Mouse (Mus musculus) embryonic facial prominence, embryonic 14.5 days (tissue): ENCODE data around the gene Tbc1d5. TPM values are rescaled to one million over a fixed set of nuclear protein-coding genes. Genes with fewer than 3 reads are reported as not detected.

Experiments used
- ATAC-seq: fragments of 200-750 bp; cut with Nextera tagmentation; 2 replicates; pipeline ENCODE4 v1.8.0; 2017; ENCODE audit warnings: low read depth, moderate number of reproducible peaks, moderate TSS enrichment
- DNase-seq: peaks from one replicate; pipeline ENCODE4 v3.0.0-alpha.2; 2015; ENCODE audit warnings: low spot score
- H3K27ac ChIP-seq: fragments of 300-500 bp; sonication (generic); replicated peaks from 2 replicates; pipeline ENCODE4 v1.5.1; 2014; ENCODE audit warnings: low read depth, mild to moderate bottlenecking, low read length, moderate library complexity
- H3K27me3 ChIP-seq: fragments of 300-500 bp; sonication (generic); replicated peaks from 2 replicates; pipeline ENCODE4 v1.6.1; 2014; ENCODE audit warnings: low read length; ENCODE audit not compliant: control insufficient read depth, insufficient read depth
- H3K36me3 ChIP-seq: fragments of 300-500 bp; sonication (generic); 2 replicates; pipeline ENCODE4 v1.6.1; 2014; ENCODE audit warnings: low read length, mixed read lengths; ENCODE audit not compliant: control insufficient read depth, insufficient read depth
- H3K4me1 ChIP-seq: fragments of 300-500 bp; sonication (generic); 2 replicates; pipeline ENCODE4 v1.6.1; 2014; ENCODE audit warnings: antibody characterized with exemption, low read length; ENCODE audit not compliant: control insufficient read depth, insufficient read depth
- H3K4me2 ChIP-seq: fragments of 300-500 bp; sonication (generic); 2 replicates; pipeline ENCODE4 v1.6.1; 2014; ENCODE audit warnings: low read depth, mild to moderate bottlenecking, low read length, moderate library complexity, mixed read lengths
- H3K4me3 ChIP-seq: fragments of 300-500 bp; sonication (generic); 2 replicates; pipeline ENCODE4 v1.5.1; 2014; ENCODE audit warnings: low read depth, mild to moderate bottlenecking, low read length
- H3K9ac ChIP-seq: fragments of 300-500 bp; sonication (generic); 2 replicates; pipeline ENCODE4 v1.6.1; 2014; ENCODE audit warnings: low read depth, mild to moderate bottlenecking, low read length, moderate library complexity, mixed read lengths
- H3K9me3 ChIP-seq: fragments of 300-500 bp; sonication (generic); 2 replicates; pipeline ENCODE4 v1.6.1; 2016; ENCODE audit warnings: low read length; ENCODE audit not compliant: control insufficient read depth
- WGBS: fragments of 180-500 bp; shearing (Covaris S2); extraction: QIAGEN DNeasy Blood & Tissue Kit; methylation state at CpG from one replicate; pipeline ENCODE4 v1.1.7; 2014; 5-methylcytosine and 5-hydroxymethylcytosine counted together
- polyA plus RNA-seq: library from polyadenylated mRNA; unstranded; fragments of >200 nt; fragmentation: Nextera tagmentation; extraction: Ambion mirVana; gene quantifications from 2 replicates; pipeline ENCODE4 v1.2.1, GENCODE M21; 2014

Tbc1d5 gene
- polyA plus RNA-seq, 1 experiment from 2014 or later: 11.6 TPM

DNA sequence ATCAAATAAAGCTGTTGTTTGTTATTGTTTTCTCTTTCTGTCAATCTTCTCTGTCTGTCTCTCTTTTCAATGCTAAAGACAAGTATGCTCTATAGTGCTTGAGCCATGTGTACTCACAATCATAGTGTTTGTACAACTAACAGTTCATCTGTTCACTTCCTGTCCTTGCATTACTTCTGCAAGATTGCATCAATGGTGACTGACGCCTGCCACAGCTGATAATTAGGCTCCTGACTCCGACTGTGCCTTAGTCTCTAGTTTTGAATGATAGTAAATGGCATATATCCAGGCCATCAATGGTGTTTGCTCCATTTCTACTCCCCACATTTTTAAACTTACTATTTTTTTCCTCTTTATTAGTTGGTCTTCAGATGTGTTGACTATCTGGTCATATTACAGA is 162.8 kb downstream of the Tbc1d5 start:
- Histone ChIP-seq H3K27ac (no peak overlapping the region), H3K4me1 (no peaks in the 10 kb centered on the region), H3K9me3 (no peaks in the 10 kb centered on the region), H3K4me2 (no peak overlapping the region), H3K27me3 (no peaks in the 10 kb centered on the region), H3K4me3 (no peak overlapping the region), H3K9ac (no peak overlapping the region), H3K36me3 (no peaks in the 10 kb centered on the region)
- WGBS: 57% methylated on average over 2 of the region's 2 CpGs
- no peak for ATAC-seq
- DNase-seq: no peak

DNA sequence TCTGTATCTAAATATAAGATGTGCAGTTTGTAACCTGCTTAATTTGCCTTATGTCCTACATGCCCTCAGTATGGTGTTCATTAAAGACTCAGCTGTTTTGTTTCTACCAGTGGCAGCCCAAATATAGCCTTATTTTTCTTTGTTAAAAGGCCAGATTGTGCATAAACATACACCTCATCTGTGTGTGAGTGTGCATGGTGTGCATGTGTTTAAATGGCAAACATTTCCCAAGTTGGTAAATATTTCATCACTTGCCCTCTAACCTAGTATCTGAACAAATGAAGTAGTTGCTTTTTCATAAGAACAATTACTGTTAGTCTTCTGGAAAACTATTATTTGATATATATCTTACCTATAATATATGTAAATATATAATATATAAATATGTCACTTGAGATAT is 165.2 kb downstream of the Tbc1d5 start:
- Histone ChIP-seq H3K9me3 (no peaks in the 10 kb centered on the region), H3K9ac (no peak overlapping the region), H3K4me3 (no peak overlapping the region), H3K27ac (no peak overlapping the region), H3K36me3 (no peaks in the 10 kb centered on the region), H3K4me2 (no peak overlapping the region), H3K27me3 (no peaks in the 10 kb centered on the region), H3K4me1 (no peaks in the 10 kb centered on the region)
- DNase-seq: no peak
- no peak for ATAC-seq

DNA sequence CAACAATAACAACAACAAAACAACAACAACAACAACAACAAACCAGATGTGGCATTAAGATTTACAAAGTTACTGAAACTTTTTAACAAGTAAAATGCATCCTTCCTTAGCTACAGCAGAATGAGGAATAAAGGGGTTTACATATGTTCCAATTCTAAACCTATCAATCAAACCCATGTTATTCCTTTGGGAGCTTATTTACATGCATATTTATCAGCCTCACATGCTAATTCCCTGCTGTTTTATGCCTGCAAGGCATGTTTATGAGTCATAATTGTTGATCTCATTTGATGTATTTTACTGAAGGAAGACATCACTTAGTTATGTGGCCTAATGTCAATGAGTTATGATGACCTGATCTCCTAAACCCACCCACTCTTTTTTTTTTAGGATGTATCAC is 176.0 kb downstream of the Tbc1d5 start:
- no peak overlapping the region for H3K9ac ChIP-seq
- no peaks in the 10 kb centered on the region for H3K27me3 ChIP-seq
- H3K36me3 ChIP-seq: no peaks in the 10 kb centered on the region
- H3K4me1 ChIP-seq: no peaks in the 10 kb centered on the region
- DNase-seq (no peak), ATAC-seq (no peak)
- no peak overlapping the region for H3K4me2 ChIP-seq
- 0 out of 2 replicates have a peak, but pooled peaks cover 8% of the 10 kb centered on the region for H3K9me3 ChIP-seq
- no peak overlapping the region for H3K4me3 ChIP-seq
- no peak overlapping the region for H3K27ac ChIP-seq

DNA sequence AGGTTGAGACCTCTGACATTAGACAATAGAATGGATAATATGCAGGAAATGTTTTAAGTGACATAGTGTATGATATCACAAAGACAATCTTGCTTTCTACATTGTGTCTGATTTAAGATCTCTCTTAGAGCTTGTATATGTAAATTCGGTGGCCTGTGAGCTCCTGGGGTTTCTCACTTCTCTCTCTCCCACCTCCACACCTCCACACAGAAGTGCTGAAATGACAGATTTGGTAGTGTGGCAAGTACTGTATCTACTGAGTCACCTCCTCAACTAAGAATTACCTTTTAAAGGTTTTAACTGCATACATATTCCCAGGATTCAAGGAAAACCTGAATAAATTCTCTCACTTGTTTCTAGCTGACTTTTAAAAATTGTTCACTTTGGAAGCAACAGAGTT is 180.9 kb downstream of the Tbc1d5 start:
- H3K27me3 ChIP-seq: no peaks in the 10 kb centered on the region
- H3K27ac ChIP-seq: no peak overlapping the region
- ATAC-seq (no peak), DNase-seq (no peak)
- 71% methylated on average over 1 of the region's 1 CpGs for WGBS
- no peak overlapping the region for H3K4me2 ChIP-seq
- H3K4me3 ChIP-seq: no peak overlapping the region
- no peaks in the 10 kb centered on the region for H3K36me3 ChIP-seq
- H3K4me1 ChIP-seq: no peaks in the 10 kb centered on the region
- H3K9me3 ChIP-seq: no peaks in the 10 kb centered on the region
- H3K9ac ChIP-seq: no peak overlapping the region

DNA sequence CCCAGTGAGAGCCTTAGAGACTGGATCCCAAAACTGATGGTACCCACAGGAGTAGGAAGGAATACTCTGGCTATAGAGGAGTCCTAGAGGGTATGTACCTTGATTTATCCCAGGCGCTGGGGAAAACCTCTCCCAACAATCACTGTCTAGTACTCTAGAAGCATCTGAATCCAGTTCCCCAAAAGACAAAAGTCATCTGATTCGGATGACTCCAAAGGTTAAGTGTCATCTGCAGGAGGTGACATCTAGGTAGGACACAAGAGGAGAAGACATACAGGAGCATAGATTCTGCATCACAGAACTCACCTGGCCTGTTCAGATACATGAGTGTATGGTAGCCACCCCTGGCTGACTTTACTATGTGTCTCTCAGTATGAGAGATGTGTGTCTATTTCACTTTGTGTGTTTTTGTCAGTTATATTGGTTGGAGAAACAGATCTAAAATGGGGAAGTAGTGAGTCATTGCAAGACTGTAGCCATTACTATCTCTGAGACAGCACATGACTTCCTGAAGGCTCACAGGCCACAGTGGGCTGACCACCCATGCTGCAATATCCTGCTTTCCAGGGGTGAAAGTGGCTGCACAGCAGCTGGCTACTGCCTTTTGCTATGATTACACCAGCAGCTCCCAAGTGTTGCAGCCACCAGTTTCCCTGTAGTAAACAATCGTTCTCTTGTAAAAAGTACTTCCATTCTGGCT is 185.7 kb downstream of the Tbc1d5 start:
- H3K4me1 ChIP-seq: no peaks in the 10 kb centered on the region
- H3K36me3 ChIP-seq: no peaks in the 10 kb centered on the region
- no peak overlapping the region for H3K27ac ChIP-seq
- WGBS: 82% methylated on average over 3 of the region's 3 CpGs
- no peaks in the 10 kb centered on the region for H3K27me3 ChIP-seq
- DNase-seq: no peak
- H3K9me3 ChIP-seq: 0 out of 2 replicates have a peak, but pooled peaks cover 6% of the 10 kb centered on the region
- no peak overlapping the region for H3K4me2 ChIP-seq
- no peak overlapping the region for H3K4me3 ChIP-seq
- ATAC-seq: no peak
- H3K9ac ChIP-seq: no peak overlapping the region

DNA sequence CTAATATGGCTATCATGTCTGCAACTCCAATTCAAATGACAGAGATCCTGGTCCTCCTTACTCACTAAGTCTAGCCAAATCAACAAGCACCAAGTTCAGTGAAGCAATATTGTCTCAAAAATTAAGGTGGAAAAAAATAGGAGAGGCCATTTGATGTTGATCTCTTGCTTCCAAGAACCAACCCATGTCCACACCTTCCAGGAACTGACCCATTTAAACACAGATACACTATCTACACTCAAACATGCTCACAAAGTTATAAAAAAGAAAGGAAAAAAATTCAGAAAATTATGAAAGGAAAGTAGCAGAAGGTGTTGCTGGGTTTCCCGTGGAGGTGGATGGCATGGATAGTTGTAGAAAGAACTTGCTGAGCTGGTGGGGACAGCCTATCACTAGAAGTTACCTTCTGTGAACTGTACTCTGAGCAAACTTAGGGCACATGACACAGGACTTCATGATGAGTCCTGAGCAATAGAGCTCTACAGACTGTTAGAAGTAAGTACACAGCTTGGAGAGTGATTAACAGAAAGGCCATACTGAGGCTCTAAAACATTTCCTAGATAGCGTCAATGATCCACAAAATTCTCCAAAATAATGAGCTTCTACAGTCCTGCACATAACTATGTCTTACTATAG is 188.3 kb downstream of the Tbc1d5 start:
- Histone ChIP-seq H3K4me3 (no peak overlapping the region), H3K9ac (no peak overlapping the region), H3K27ac (no peak overlapping the region), H3K4me2 (no peak overlapping the region), H3K27me3 (no peaks in the 10 kb centered on the region), H3K9me3 (0 out of 2 replicates have a peak, but pooled peaks cover 6% of the 10 kb centered on the region), H3K36me3 (no peaks in the 10 kb centered on the region), H3K4me1 (no peaks in the 10 kb centered on the region)
- no peak for DNase-seq
- WGBS: 90% methylated on average over 2 of the region's 2 CpGs
- ATAC-seq: no peak

DNA sequence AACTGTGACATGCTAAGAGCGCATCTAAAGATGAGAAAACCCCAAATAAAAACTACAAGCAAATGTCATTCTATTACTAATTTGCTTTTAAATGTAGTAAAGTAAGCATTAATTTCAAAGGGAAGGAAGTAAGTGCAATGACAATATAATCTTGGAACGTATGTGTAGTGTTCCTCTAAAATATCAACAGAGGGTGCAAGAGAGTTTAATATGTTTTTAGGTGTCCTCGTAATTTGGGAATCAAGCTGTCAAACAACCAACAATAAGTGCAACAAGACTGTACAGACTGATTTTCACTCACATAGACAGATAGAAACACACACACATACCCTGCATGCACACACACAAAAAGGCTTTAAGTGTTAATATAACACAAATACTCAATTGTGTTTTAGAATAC is 191.2 kb downstream of the Tbc1d5 start:
- Histone ChIP-seq H3K36me3 (no peaks in the 10 kb centered on the region), H3K9me3 (0 out of 2 replicates have a peak, but pooled peaks cover 3% of the 10 kb centered on the region), H3K4me1 (no peaks in the 10 kb centered on the region), H3K27me3 (no peaks in the 10 kb centered on the region), H3K4me2 (no peak overlapping the region), H3K27ac (no peak overlapping the region), H3K4me3 (no peak overlapping the region), H3K9ac (no peak overlapping the region)
- ATAC-seq (no peak), DNase-seq (no peak)
- 57% methylated on average over 3 of the region's 3 CpGs for WGBS

DNA sequence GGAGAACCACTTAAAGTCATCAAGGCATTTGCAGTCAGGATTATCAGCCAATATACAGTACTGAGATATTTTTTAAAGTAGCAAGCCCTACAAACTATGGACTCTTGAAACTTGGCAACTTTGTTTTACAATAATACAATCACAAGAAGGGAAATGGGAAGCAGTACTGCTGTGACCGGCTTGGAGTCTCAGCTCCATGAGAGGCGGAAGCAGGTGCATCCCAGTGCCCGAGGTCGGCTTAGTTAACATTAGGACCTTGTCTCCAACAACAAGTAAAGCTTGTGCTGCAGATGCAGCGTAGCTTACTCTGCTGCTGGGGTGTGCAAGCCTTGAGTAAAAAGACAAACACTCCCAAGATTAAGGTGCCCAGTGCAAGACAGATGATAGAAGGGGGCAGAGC is 197.2 kb downstream of the Tbc1d5 start:
- 89% methylated on average over 5 of the region's 5 CpGs for WGBS
- Histone ChIP-seq H3K4me1 (no peaks in the 10 kb centered on the region), H3K4me2 (no peak overlapping the region), H3K4me3 (no peak overlapping the region), H3K27me3 (no peaks in the 10 kb centered on the region), H3K9me3 (no peaks in the 10 kb centered on the region), H3K9ac (no peak overlapping the region), H3K36me3 (no peaks in the 10 kb centered on the region), H3K27ac (no peak overlapping the region)
- ATAC-seq: no peak
- DNase-seq: peak; percentile 13

DNA sequence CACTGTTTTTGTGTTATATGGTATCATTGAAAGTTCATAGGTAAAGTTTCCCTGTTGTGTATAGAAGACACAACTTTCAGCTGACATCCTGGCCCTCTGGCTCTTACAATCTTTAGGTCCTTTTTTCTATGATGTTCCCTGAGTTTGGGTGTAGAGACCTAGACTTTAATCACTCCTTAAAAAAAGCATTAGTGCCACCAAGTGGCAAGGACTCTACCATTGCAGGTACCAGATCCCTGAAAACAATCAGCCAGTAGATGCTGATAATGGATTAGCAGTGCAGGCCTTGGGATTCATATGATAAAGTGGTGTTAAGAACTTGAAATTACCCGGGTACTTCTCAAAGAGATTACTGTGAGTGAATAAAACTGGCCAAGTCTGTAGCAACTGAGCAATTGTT is 207.0 kb downstream of the Tbc1d5 start:
- no peak overlapping the region for H3K27ac ChIP-seq
- H3K4me3 ChIP-seq: no peak overlapping the region
- H3K4me2 ChIP-seq: no peak overlapping the region
- H3K4me1 ChIP-seq: no peaks in the 10 kb centered on the region
- H3K27me3 ChIP-seq: no peaks in the 10 kb centered on the region
- WGBS: 26% methylated on average over 1 of the region's 1 CpGs
- no peak for DNase-seq
- no peak for ATAC-seq
- H3K9me3 ChIP-seq: no peaks in the 10 kb centered on the region
- H3K36me3 ChIP-seq: no peaks in the 10 kb centered on the region
- H3K9ac ChIP-seq: no peak overlapping the region
